Mouse (Mus musculus): ENCODE results near the gene Acsf3. TPM values are rescaled to one million over a fixed set of nuclear protein-coding genes. Genes with fewer than 3 reads are reported as not detected.

Acsf3 gene
- total and polyA plus RNA-seq, 3 experiments: 17.8 to 37.2 TPM; not detected in 1

DNA sequence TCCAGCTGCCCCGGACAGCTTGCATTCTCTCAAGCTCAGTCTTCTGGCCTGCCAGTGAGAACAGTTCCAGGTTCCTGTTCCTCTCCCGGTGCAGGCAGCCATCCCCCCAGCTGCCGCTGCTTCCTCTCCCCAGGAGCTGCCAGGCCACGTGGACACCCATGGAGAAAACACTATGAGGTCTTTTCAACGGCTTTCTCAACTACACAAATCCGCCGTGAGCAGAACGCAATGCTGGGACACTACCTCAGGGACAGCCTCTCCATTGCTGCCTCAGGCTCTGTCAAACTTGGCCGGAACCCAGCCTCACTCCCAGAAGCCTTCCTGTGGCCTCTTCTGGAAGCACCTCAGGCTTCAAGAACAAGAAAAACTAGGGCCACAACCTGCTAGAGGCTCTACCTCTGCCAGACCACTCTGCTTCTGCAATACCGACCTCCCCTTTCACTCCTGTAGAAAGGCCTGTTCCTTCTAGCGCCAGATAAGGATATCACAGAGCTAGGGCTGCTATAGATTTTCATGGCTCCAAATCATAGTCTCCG lies 12.5 kb upstream of the Acsf3 start (continued):
- TF ChIP-seq MAX (IDR thresholded peaks at IDR 0.05; ENCODE audit: low read length): peak; percentile 93
- TF ChIP-seq CTCF (IDR thresholded peaks at IDR 0.05 in 2 of 3, conservative IDR thresholded peaks at IDR 0.05 in 1 of 3; ENCODE audit: control insufficient read depth in 1 of 3, insufficient read depth in 1 of 3, low read depth in 2 of 3, low read length in 3 of 3, poor library complexity in 1 of 3, severe bottlenecking in 1 of 3): no peak
- TF ChIP-seq MYC (IDR thresholded peaks at IDR 0.05; ENCODE audit: low read depth, low read length): peak; percentile 91

GRCm38 (mm10) chr8:122763267-122763738 lies 12.0 kb upstream of the Acsf3 start:
- peak overlapping the region; percentile 61 to 62 for H3K4me3 ChIP-seq (ENCODE audit: control insufficient read depth in 1 of 2, insufficient read depth in 1 of 2, low read depth in 2 of 2, low read length in 2 of 2)
- DNase-seq (ENCODE audit: low read depth, low spot score): peak; percentile 92
- no peaks in the 10 kb centered on the region for H3K9me3 ChIP-seq (replicated peaks; ENCODE audit: insufficient read depth, low read length)
- peak overlapping the region; percentile 75 for H3K9ac ChIP-seq (ENCODE audit: control insufficient read depth, low read depth, low read length, poor library complexity, severe bottlenecking)
- H3K4me1 ChIP-seq (ENCODE audit: control insufficient read depth in 1 of 2, insufficient read depth in 2 of 2, low read length in 2 of 2): peaks cover 60 to 76% of the 10 kb centered on the region in 2 experiments
- H3K27ac ChIP-seq (ENCODE audit: control insufficient read depth, low read depth, low read length): peak overlapping the region; percentile 95
- peaks cover 0 to 75% of the 10 kb centered on the region in 2 experiments; a peak in 3 of 4 replicates for H3K36me3 ChIP-seq (ENCODE audit: control insufficient read depth in 1 of 2, insufficient read depth in 2 of 2, low read length in 2 of 2)
- peaks cover 26% of the 10 kb centered on the region for H3K79me2 ChIP-seq (ENCODE audit: control insufficient read depth, insufficient read depth, low read length, poor library complexity)
- H3K27me3 ChIP-seq (ENCODE audit: control insufficient read depth in 1 of 2, insufficient read depth in 2 of 2, low read length in 2 of 2): no peaks in the 10 kb centered on the region
- TF ChIP-seq KAT2A (conservative IDR thresholded peaks at IDR 0.05; ENCODE audit: low read depth, low read length) (peak; percentile 49; the same call in 1 of the 2 replicates), USF1 (IDR thresholded peaks at IDR 0.05; ENCODE audit: low read depth, low read length) (no peak), NELFE (IDR thresholded peaks at IDR 0.05; ENCODE audit: low read depth, low read length) (peak; percentile 53), CHD2 (IDR thresholded peaks at IDR 0.05; ENCODE audit: low read length) (peak; percentile 88), RCOR1 (IDR thresholded peaks at IDR 0.05; ENCODE audit: low read depth, low read length) (no peak), EP300 (IDR thresholded peaks at IDR 0.05; ENCODE audit: low read depth in 1 of 2, low read length in 2 of 2) (peak; percentile 61 to 90), ETS1 (IDR thresholded peaks at IDR 0.05; ENCODE audit: low read depth, low read length) (peak; percentile 97), TCF12 (IDR thresholded peaks at IDR 0.05; ENCODE audit: low read depth, low read length) (peak; percentile 84), SMC3 (IDR thresholded peaks at IDR 0.05; ENCODE audit: low read depth, low read length) (no peak; the same call in 1 of the 2 replicates), GABPA (IDR thresholded peaks at IDR 0.05; ENCODE audit: low read depth, low read length) (no peak), POLR2AphosphoS2 (IDR thresholded peaks at IDR 0.05; ENCODE audit: low read length) (peak; percentile 78), ZMIZ1 (IDR thresholded peaks at IDR 0.05; ENCODE audit: low read depth, low read length) (peak; percentile 70; the same call in 1 of the 2 replicates), CTCF (IDR thresholded peaks at IDR 0.05 in 2 of 3, conservative IDR thresholded peaks at IDR 0.05 in 1 of 3; ENCODE audit: control insufficient read depth in 1 of 3, insufficient read depth in 1 of 3, low read depth in 2 of 3, low read length in 3 of 3, poor library complexity in 1 of 3, severe bottlenecking in 1 of 3) (no peak), USF2 (IDR thresholded peaks at IDR 0.05; ENCODE audit: borderline replicate concordance in 1 of 2, insufficient read depth in 1 of 2, low read depth in 1 of 2, low read length in 2 of 2) (no peak), POLR2A (IDR thresholded peaks at IDR 0.05; ENCODE audit: control insufficient read depth in 1 of 2, insufficient read depth in 1 of 2, low read depth in 1 of 2, low read length in 2 of 2, poor library complexity in 1 of 2) (peak in 1 of 2 experiments; percentile 60; a peak in 1 of 4 replicates), POLR2AphosphoS5 (IDR thresholded peaks at IDR 0.05; ENCODE audit: borderline replicate concordance, low read depth, low read length) (no peak), MAZ (IDR thresholded peaks at IDR 0.05; ENCODE audit: low read depth, low read length) (peak; percentile 96), MYC (IDR thresholded peaks at IDR 0.05; ENCODE audit: low read depth, low read length) (peak; percentile 46; the same call in 1 of the 2 replicates), TAL1 (IDR thresholded peaks at IDR 0.05; ENCODE audit: low read length) (no peak), MXI1 (IDR thresholded peaks at IDR 0.05; ENCODE audit: low read depth, low read length) (peak; percentile 80; the same call in 1 of the 2 replicates), ZC3H11A (IDR thresholded peaks at IDR 0.05; ENCODE audit: low read depth, low read length) (0 out of 2 replicates have a peak, but pooled peaks have one; percentile 10), BHLHE40 (IDR thresholded peaks at IDR 0.05; ENCODE audit: borderline replicate concordance, low read depth, low read length) (peak; percentile 83), TBP (IDR thresholded peaks at IDR 0.05; ENCODE audit: low read depth, low read length) (peak; percentile 72; the same call in 1 of the 2 replicates), MYB (IDR thresholded peaks at IDR 0.05; ENCODE audit: low read depth, low read length) (peak; percentile 53; the same call in 1 of the 2 replicates), MAX (IDR thresholded peaks at IDR 0.05; ENCODE audit: low read length) (peak; percentile 42; the same call in 1 of the 2 replicates), JUND (IDR thresholded peaks at IDR 0.05; ENCODE audit: low read depth, low read length) (no peak), ZKSCAN1 (IDR thresholded peaks at IDR 0.05; ENCODE audit: low read depth, low read length) (0 out of 2 replicates have a peak, but pooled peaks have one; percentile 11), ZNF384 (IDR thresholded peaks at IDR 0.05; ENCODE audit: low read depth, low read length) (peak; percentile 99), MAFK (IDR thresholded peaks at IDR 0.05; ENCODE audit: borderline replicate concordance, low read depth, low read length) (peak; percentile 51; the same call in 1 of the 2 replicates), SIN3A (IDR thresholded peaks at IDR 0.05; ENCODE audit: low read length) (peak; percentile 93; the same call in 1 of the 2 replicates), UBTF (IDR thresholded peaks at IDR 0.05; ENCODE audit: borderline replicate concordance, insufficient read depth, low read depth, low read length) (no peak), GATA1 (IDR thresholded peaks at IDR 0.05; ENCODE audit: low read depth, low read length) (peak; percentile 83), ELF1 (IDR thresholded peaks at IDR 0.05; ENCODE audit: low read depth, low read length) (peak; percentile 93)

All from MEL (cell line).